Mouse (Mus musculus) intestine, embryonic 16.5 days (tissue): ENCODE results near the gene Mon1a. TPM values are rescaled to one million over a fixed set of nuclear protein-coding genes. Genes with fewer than 3 reads are reported as not detected.

Experiments used
- ATAC-seq: fragments of 200-750 bp; cut with Nextera tagmentation; 2 replicates; pipeline ENCODE4 v1.8.0; 2017; ENCODE audit warnings: moderate TSS enrichment, moderate library complexity
- H3K27ac ChIP-seq: fragments of 300-500 bp; sonication (generic); 2 replicates; pipeline ENCODE4 v1.5.1; 2014; ENCODE audit warnings: mild to moderate bottlenecking, low read length
- H3K27me3 ChIP-seq: fragments of 300-500 bp; sonication (generic); replicated peaks from 2 replicates; pipeline ENCODE4 v1.6.1; 2014; ENCODE audit warnings: low read length, control low read depth, mixed read lengths; ENCODE audit not compliant: control insufficient read depth, insufficient read depth
- H3K36me3 ChIP-seq: fragments of 300-500 bp; sonication (generic); 2 replicates; pipeline ENCODE4 v1.6.1; 2014; ENCODE audit warnings: low read length, control low read depth; ENCODE audit not compliant: control insufficient read depth, insufficient read depth
- H3K4me1 ChIP-seq: fragments of 300-500 bp; sonication (generic); 2 replicates; pipeline ENCODE4 v1.6.1; 2014; ENCODE audit warnings: low read length, control low read depth, mixed read lengths; ENCODE audit not compliant: control insufficient read depth, insufficient read depth
- H3K4me2 ChIP-seq: fragments of 300-500 bp; sonication (generic); 2 replicates; pipeline ENCODE4 v1.6.1; 2014; ENCODE audit warnings: low read depth, low read length, control low read depth
- H3K4me3 ChIP-seq: fragments of 300-500 bp; sonication (generic); 2 replicates; pipeline ENCODE4 v1.5.1; 2014; ENCODE audit warnings: mild to moderate bottlenecking, low read length
- H3K9ac ChIP-seq: fragments of 300-500 bp; sonication (generic); 2 replicates; pipeline ENCODE4 v1.6.1; 2014; ENCODE audit warnings: low read depth, low read length
- H3K9me3 ChIP-seq: fragments of 300-500 bp; sonication (generic); 2 replicates; pipeline ENCODE4 v1.6.1; 2016; ENCODE audit warnings: low read length, control low read depth; ENCODE audit not compliant: control insufficient read depth
- WGBS: fragments of 180-500 bp; shearing (Covaris S2); extraction: QIAGEN DNeasy Blood & Tissue Kit; methylation state at CpG from one replicate; pipeline ENCODE4 v1.1.7; 2014; 5-methylcytosine and 5-hydroxymethylcytosine counted together
- polyA plus RNA-seq: library from polyadenylated mRNA; unstranded; fragments of >200 nt; fragmentation: Nextera tagmentation; extraction: Ambion mirVana; gene quantifications from 2 replicates; pipeline ENCODE4 v1.2.1, GENCODE M21; 2015

The Mon1a gene
- polyA plus RNA-seq, 1 experiment from 2014 or later: 22.5 TPM

DNA sequence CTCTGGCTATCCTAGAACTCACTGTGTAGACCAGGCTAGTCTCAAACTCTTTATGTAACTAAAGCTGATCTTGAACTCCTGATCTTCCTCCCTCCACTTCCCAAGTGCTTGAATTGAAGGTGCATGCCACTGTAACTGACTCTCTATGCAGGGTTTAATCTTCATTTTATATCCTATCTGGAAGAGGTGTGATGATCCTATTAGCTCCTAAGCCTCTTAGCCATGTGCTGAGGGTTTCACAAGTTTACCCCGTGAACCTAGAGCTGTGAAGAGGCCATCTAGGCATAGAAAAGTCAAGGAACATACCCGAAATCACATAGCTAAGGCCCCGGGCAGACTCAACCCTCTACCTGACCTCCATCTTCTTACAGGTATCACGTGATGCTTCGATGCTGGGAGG is 31.5 kb downstream of the Mon1a start:
- 85% methylated on average over 5 of the region's 5 CpGs for WGBS
- Histone ChIP-seq H3K9ac (no peak overlapping the region), H3K27ac (no peak overlapping the region), H3K9me3 (no peaks in the 10 kb centered on the region), H3K4me2 (no peak overlapping the region), H3K36me3 (peaks cover 6% of the 10 kb centered on the region; the same call in 1 of the 2 replicates), H3K4me3 (no peak overlapping the region), H3K4me1 (0 out of 2 replicates have a peak, but pooled peaks cover 2% of the 10 kb centered on the region), H3K27me3 (no peaks in the 10 kb centered on the region)
- ATAC-seq: no peak

DNA sequence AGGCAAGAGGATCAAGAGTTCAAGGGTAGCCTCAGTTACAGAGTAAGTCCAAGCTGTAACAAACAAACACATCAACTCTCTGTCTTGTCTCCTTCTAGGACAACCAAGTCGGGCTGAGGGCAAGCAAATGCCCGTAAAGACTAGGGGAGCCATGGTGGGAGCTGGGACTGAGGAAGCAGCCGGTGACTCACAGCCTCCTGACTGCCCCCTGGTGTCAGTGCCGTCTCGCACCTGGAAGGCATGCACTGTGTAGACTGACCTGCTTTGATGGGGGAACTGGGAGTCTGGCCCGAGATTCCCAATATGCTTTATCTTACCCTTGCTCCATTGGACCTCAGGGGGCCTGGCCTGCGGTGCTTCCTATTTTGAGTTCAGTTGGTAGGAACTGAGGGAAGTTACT is 35.1 kb downstream of the Mon1a start:
- Histone ChIP-seq H3K9me3 (no peaks in the 10 kb centered on the region), H3K4me2 (no peak overlapping the region), H3K9ac (no peak overlapping the region), H3K4me3 (no peak overlapping the region), H3K27ac (no peak overlapping the region), H3K27me3 (no peaks in the 10 kb centered on the region), H3K4me1 (peaks cover 5% of the 10 kb centered on the region; the same call in 1 of the 2 replicates), H3K36me3 (no peaks in the 10 kb centered on the region)
- 36% methylated on average over 7 of the region's 7 CpGs for WGBS
- 0 out of 2 replicates have a peak, but pooled peaks have one; percentile 56 for ATAC-seq

DNA sequence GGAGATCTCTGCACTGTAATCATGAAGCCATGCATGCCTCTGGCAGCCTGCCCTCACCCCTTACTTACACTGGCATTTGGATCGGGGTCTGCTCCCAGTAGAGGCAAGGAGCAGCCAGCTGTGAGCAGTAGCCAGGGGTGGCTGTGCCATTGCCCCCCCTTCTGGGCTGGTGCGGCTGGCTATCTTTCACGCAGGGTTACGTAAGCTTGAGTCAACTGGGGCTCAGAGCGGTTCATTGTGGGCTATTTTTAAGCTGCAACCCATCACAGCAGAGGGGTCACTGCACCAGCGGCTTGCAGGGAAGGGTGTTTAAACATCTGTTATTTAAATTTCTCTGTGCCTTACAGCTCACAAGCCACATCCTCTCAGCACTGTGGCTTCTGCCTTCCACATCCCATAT is 36.0 kb downstream of the Mon1a start:
- no peak overlapping the region for H3K9ac ChIP-seq
- no peak overlapping the region for H3K27ac ChIP-seq
- no peaks in the 10 kb centered on the region for H3K27me3 ChIP-seq
- peaks cover 9% of the 10 kb centered on the region for H3K4me1 ChIP-seq
- no peaks in the 10 kb centered on the region for H3K9me3 ChIP-seq
- H3K4me2 ChIP-seq: no peak overlapping the region
- H3K4me3 ChIP-seq: no peak overlapping the region
- ATAC-seq: no peak
- 31% methylated on average over 6 of the region's 6 CpGs for WGBS
- no peaks in the 10 kb centered on the region for H3K36me3 ChIP-seq

DNA sequence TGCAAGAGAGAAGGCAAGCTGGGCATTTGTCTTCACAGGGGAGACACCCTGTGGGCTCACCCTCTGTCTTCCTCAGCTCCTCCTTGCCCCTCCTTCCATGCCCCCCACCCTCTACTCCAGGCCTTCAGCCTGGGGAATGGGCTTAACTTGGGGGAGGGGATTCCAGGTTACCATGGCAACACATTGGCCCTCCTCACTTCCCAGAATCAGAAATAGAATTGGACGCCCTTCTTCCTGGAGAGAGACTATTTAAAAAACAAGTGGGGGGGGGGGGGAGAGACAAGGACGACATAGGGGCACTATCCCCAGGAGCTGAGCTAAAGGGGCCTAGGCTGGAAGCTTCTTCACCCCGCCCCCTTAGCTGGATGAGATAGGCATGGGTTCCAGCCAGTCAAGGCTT is 37.3 kb downstream of the Mon1a start:
- Histone ChIP-seq H3K27ac (no peak overlapping the region), H3K9ac (no peak overlapping the region), H3K36me3 (no peaks in the 10 kb centered on the region), H3K9me3 (no peaks in the 10 kb centered on the region), H3K4me2 (no peak overlapping the region), H3K4me3 (no peak overlapping the region), H3K27me3 (no peaks in the 10 kb centered on the region), H3K4me1 (peaks cover 9% of the 10 kb centered on the region)
- no peak for ATAC-seq
- WGBS: 34% methylated on average over 3 of the region's 3 CpGs

DNA sequence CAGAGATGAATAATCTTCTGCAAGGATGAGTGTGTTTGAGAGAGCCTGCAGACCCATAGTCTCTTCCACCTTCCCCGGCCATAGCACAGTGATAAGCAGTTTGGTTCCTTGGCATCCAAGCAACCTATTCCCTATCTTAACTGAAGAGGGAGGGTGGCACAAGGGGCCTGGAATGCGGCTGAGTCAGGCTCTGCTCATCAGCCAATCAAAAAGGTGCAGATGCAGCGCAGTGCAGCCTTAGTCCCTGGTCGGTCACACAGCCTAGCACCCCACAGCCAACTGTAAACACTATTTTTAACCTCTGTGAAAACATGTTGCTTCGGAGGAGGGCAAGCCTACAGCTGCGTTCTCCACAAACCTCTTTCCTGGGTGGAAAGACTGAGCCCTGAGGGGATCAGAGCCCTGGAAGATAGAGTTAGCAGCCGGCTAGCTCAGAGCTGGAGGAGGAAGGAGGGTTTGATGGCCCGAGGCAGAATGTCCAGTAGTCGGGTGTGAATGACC is 39.0 kb downstream of the Mon1a start:
- no peak for ATAC-seq
- no peak overlapping the region for H3K4me3 ChIP-seq
- no peaks in the 10 kb centered on the region for H3K36me3 ChIP-seq
- H3K4me1 ChIP-seq: peaks cover 21% of the 10 kb centered on the region
- no peaks in the 10 kb centered on the region for H3K9me3 ChIP-seq
- 41% methylated on average over 9 of the region's 9 CpGs for WGBS
- no peaks in the 10 kb centered on the region for H3K27me3 ChIP-seq
- no peak overlapping the region for H3K4me2 ChIP-seq
- H3K27ac ChIP-seq: no peak overlapping the region
- H3K9ac ChIP-seq: no peak overlapping the region

DNA sequence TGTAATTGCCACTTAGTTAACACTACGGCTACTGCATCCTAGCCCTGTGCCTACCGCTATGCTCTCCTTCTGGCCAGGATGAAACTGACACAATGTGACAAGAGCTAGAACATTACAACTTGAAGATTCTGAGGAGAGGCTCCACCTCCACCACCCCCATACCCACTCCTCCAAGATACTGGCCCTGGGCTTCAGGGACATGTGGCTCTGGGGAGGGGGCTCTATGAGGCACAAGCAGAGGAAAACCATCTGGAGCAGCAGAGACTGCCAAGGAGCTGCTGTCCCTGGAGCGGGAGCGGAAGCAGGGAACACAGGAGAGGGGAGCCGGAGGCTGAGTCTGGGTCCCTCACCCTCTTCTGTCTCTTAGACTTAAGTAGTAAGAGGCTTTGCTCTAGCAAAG is 39.8 kb downstream of the Mon1a start:
- Histone ChIP-seq H3K9ac (0 out of 2 replicates have a peak overlapping the region, but pooled peaks have one; percentile 2), H3K4me1 (peaks cover 22% of the 10 kb centered on the region), H3K27me3 (no peaks in the 10 kb centered on the region), H3K9me3 (no peaks in the 10 kb centered on the region), H3K36me3 (no peaks in the 10 kb centered on the region), H3K27ac (no peak overlapping the region), H3K4me2 (no peak overlapping the region), H3K4me3 (no peak overlapping the region)
- WGBS: 67% methylated on average over 5 of the region's 5 CpGs
- no peak for ATAC-seq

DNA sequence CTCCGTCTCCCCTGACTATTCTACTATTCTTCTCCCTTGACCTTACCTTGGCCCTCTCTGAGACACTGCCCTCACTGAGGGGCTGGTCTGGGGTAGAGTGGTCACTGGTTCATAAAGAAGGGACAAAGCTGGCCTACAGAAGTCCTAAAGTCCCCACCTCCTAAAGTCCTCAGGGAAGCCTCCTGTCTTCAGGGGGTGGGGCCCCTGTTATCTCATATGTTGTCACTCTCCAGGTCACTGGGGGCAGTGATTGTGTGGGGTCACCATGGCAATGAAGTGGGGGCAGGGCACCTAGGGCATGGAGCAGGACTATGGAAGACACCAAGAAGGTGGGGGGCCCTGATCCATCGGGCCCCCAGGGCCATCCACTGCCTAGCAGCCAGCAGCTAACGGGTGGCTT is 40.2 kb downstream of the Mon1a start, which contains the start of gene Actl11:
Gene Actl11, plus strand, starts transcription at position 301 of the 400 bp plus-strand sequence.
- H3K9ac ChIP-seq: 0 out of 2 replicates have a peak within 1 kb of the TSS, but pooled peaks have one; percentile 2
- H3K4me2 ChIP-seq: no peak within 1 kb of the TSS
- H3K36me3 ChIP-seq: no peaks in the 10 kb centered on the region
- 72% methylated on average over 3 of the region's 3 CpGs for WGBS
- H3K4me3 ChIP-seq: no peak within 1 kb of the TSS
- H3K27ac ChIP-seq: no peak within 1 kb of the TSS
- no peaks in the 10 kb centered on the region for H3K27me3 ChIP-seq
- 0 out of 2 replicates have a peak, but pooled peaks have one; percentile 34 for ATAC-seq
- H3K9me3 ChIP-seq: no peaks in the 10 kb centered on the region
- H3K4me1 ChIP-seq: peaks cover 22% of the 10 kb centered on the region

DNA sequence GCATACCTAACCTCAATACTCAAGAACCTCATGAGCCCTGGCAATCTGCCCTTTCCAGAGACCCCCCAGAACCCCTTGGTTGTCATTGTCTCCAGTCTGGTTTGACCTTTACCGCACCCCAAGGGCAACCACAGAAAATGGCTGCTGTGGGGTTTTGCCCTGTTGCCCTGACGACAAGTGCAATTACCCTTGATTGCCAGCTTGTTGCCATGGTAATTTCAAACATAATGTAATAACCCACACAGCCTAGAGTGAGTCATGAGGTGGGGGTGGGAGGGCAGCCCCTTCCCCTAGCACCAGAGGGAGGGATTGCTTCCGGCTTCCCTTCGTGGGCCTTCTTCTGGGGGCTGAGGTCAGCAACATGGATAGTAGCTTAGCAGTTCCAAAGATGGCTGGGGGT is 44.3 kb downstream of the Mon1a start:
- 61% methylated on average over 4 of the region's 4 CpGs for WGBS
- no peak for ATAC-seq

DNA sequence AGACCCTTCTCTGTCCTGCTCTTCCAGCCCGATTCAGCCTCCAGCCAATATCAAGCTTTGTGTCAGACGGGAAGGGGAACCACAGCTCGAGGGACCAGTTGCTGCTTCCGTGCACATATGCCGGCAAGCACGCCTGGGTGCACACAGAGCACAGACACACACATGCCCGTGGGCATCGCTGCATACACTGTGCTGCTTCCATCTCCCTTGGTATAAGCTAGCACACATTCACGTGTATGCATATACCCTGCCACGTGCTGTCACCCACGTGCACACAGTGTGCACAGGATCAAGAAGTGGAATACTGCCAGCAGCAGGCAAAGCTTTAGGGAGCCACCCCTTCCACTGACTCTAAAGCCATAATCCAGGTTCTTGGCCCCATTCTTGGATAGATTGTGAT is 46.2 kb downstream of the Mon1a start:
- ATAC-seq: no peak

More for the DNA sequence above, 44.3 kb downstream of the Mon1a start:
- Histone ChIP-seq H3K4me2 (no peak overlapping the region), H3K9me3 (no peaks in the 10 kb centered on the region), H3K4me3 (no peak overlapping the region), H3K27ac (no peak overlapping the region), H3K36me3 (no peaks in the 10 kb centered on the region), H3K27me3 (peaks cover 14% of the 10 kb centered on the region), H3K9ac (no peak overlapping the region), H3K4me1 (peaks cover 31% of the 10 kb centered on the region)

DNA sequence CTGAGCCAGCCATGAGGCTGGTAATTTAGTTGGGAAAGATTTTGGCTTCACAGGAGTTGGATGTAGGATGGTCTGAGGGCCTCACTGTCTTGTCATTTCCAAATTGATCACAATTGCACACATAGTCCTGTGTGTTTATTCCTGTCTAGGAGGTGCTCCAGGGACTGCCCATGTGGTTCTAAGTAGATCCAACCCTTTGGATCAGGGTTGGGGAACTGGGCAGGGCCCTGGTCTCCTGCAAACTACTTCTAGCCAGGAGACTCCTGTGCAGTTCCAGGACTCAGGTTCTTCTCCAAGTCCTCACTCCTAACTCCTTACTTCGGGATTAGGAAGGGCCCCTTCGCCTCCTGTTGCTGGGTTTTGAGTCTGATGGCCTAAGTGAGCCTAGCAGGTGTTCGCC is 47.4 kb downstream of the Mon1a start, which contains the start of gene Camkv:
Gene Camkv, plus strand, starts transcription at position 301 of the 400 bp plus-strand sequence.
- H3K36me3 ChIP-seq: no peaks in the 10 kb centered on the region
- no peaks in the 10 kb centered on the region for H3K9me3 ChIP-seq
- peak within 1 kb of the TSS; percentile 66 for H3K9ac ChIP-seq
- peaks cover 22% of the 10 kb centered on the region for H3K4me1 ChIP-seq
- H3K27ac ChIP-seq: no peak within 1 kb of the TSS
- H3K27me3 ChIP-seq: peaks cover 16% of the 10 kb centered on the region
- H3K4me3 ChIP-seq: peak within 1 kb of the TSS; percentile 53
- peak within 1 kb of the TSS; percentile 94 for H3K4me2 ChIP-seq
- 13% methylated on average over 3 of the region's 3 CpGs for WGBS
- no peak for ATAC-seq

More for the DNA sequence above, 46.2 kb downstream of the Mon1a start:
- peaks cover 16% of the 10 kb centered on the region for H3K27me3 ChIP-seq
- no peaks in the 10 kb centered on the region for H3K9me3 ChIP-seq
- H3K4me1 ChIP-seq: peaks cover 22% of the 10 kb centered on the region
- no peak overlapping the region for H3K27ac ChIP-seq
- no peak overlapping the region for H3K4me2 ChIP-seq
- no peak overlapping the region for H3K9ac ChIP-seq
- H3K4me3 ChIP-seq: no peak overlapping the region
- WGBS: 85% methylated on average over 11 of the region's 11 CpGs
- no peaks in the 10 kb centered on the region for H3K36me3 ChIP-seq
